Mouse (Mus musculus): Measurements from ENCODE around the gene Wwc2. TPM values are rescaled to one million over a fixed set of nuclear protein-coding genes. Genes with fewer than 3 reads are reported as not detected.

Wwc2 gene
- polyA plus RNA-seq, 1 experiment from 2014 or later = 7.2 TPM

DNA sequence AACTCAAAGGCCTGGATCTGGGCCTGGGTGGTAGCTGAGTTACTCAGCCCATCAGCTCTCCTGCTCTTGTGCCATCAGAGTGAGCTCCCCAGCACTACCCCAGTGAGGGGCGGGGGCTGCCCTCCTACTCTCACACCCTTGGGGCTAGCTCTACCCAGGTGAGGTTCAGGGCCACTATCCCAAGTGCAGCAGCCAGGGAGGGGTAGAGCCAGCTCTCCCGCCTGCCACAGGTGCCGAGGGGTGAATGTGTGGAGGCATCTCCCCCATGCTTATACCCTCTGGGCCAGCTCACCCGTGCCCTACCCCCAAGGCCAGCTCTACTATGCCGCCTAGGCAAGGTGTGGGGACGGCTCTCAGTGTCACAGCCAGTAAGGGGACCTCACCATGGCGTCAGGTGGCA, 75.8 kb downstream of the Wwc2 start:
- H3K9ac ChIP-seq = no peak overlapping the region
- no peaks in the 10 kb centered on the region for H3K9me3 ChIP-seq
- no peaks in the 10 kb centered on the region for H3K36me3 ChIP-seq
- peak; percentile 30; the same call in 1 of the 2 replicates for ATAC-seq (ENCODE audit: low FRiP score, low read depth)
- H3K4me1 ChIP-seq (replicated peaks) = 0 out of 2 replicates have a peak, but pooled peaks cover 5% of the 10 kb centered on the region
- H3K27ac ChIP-seq (replicated peaks) = no peak overlapping the region
- no peak overlapping the region for H3K4me2 ChIP-seq
- 90% methylated on average over 7 of the region's 7 CpGs for WGBS
- no peaks in the 10 kb centered on the region for H3K27me3 ChIP-seq
- no peak overlapping the region for H3K4me3 ChIP-seq

- no peaks in the 10 kb centered on the region for H3K36me3 ChIP-seq
- no peak for ATAC-seq (ENCODE audit: low FRiP score, low read depth)
- H3K4me2 ChIP-seq = no peak overlapping the region
- H3K4me3 ChIP-seq = no peak overlapping the region
- no peak overlapping the region for H3K9ac ChIP-seq
- H3K9me3 ChIP-seq = peaks cover 5% of the 10 kb centered on the region; the same call in 1 of the 2 replicates
- H3K27me3 ChIP-seq = no peaks in the 10 kb centered on the region
- 90% methylated on average over 8 of the region's 8 CpGs for WGBS
- no peak overlapping the region for H3K27ac ChIP-seq (replicated peaks)
- 0 out of 2 replicates have a peak, but pooled peaks cover 5% of the 10 kb centered on the region for H3K4me1 ChIP-seq (replicated peaks)
Measured at GRCm38 (mm10) chr8:47914161-47914560, 76.6 kb downstream of the Wwc2 start.

- H3K4me1 ChIP-seq (replicated peaks) = 0 out of 2 replicates have a peak, but pooled peaks cover 5% of the 10 kb centered on the region
- H3K9ac ChIP-seq = no peak overlapping the region
- H3K27me3 ChIP-seq = no peaks in the 10 kb centered on the region
- whole genome bisulfite sequencing = 83% methylated on average over 9 of the region's 9 CpGs
- ATAC-seq (ENCODE audit: low FRiP score, low read depth) = no peak
- H3K27ac ChIP-seq (replicated peaks) = no peak overlapping the region
- no peak overlapping the region for H3K4me2 ChIP-seq
- H3K36me3 ChIP-seq = no peaks in the 10 kb centered on the region
- H3K9me3 ChIP-seq = peaks cover 5% of the 10 kb centered on the region; the same call in 1 of the 2 replicates
- no peak overlapping the region for H3K4me3 ChIP-seq
Measured at GRCm38 (mm10) chr8:47913621-47914020, 77.1 kb downstream of the Wwc2 start.

DNA sequence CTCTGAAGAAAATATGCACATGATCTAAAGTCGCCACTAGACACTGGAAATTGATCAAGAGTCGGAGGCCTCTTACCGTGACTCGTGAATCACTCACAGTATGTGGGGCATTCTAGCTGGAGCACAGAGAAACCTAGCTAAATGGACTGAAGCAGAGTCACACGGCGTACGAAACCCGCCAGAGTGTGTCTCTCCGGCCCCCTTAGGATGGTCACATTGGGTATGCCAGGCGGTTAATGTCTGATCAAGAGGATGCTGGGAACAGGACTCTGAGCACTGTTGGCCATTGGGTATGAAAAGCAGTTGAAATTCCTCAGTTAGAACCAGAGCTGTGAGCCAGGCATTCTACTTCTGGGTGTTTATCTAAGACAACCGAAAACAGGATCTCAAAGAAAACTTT, 81.0 kb downstream of the Wwc2 start:
- no peaks in the 10 kb centered on the region for H3K27me3 ChIP-seq
- H3K4me3 ChIP-seq = no peak overlapping the region
- 98% methylated on average over 11 of the region's 11 CpGs for WGBS
- H3K36me3 ChIP-seq = no peaks in the 10 kb centered on the region
- no peak overlapping the region for H3K27ac ChIP-seq (replicated peaks)
- H3K9me3 ChIP-seq = peaks cover 5% of the 10 kb centered on the region; the same call in 1 of the 2 replicates
- H3K9ac ChIP-seq = no peak overlapping the region
- ATAC-seq (ENCODE audit: low FRiP score, low read depth) = no peak
- no peaks in the 10 kb centered on the region for H3K4me1 ChIP-seq (replicated peaks)
- no peak overlapping the region for H3K4me2 ChIP-seq

GRCm38 (mm10) chr8:47907056-47907455, 83.7 kb downstream of the Wwc2 start:
- no peaks in the 10 kb centered on the region for H3K36me3 ChIP-seq
- WGBS = 87% methylated on average over 9 of the region's 9 CpGs
- no peak overlapping the region for H3K4me2 ChIP-seq
- no peaks in the 10 kb centered on the region for H3K27me3 ChIP-seq
- no peak overlapping the region for H3K27ac ChIP-seq (replicated peaks)
- H3K9ac ChIP-seq = no peak overlapping the region
- H3K4me1 ChIP-seq (replicated peaks) = no peaks in the 10 kb centered on the region
- peaks cover 5% of the 10 kb centered on the region; the same call in 1 of the 2 replicates for H3K9me3 ChIP-seq
- H3K4me3 ChIP-seq = no peak overlapping the region
- no peak for ATAC-seq (ENCODE audit: low FRiP score, low read depth)

GRCm38 (mm10) chr8:47906142-47906541, 84.6 kb downstream of the Wwc2 start:
- no peak overlapping the region for H3K4me2 ChIP-seq
- H3K36me3 ChIP-seq = no peaks in the 10 kb centered on the region
- H3K9me3 ChIP-seq = peaks cover 5% of the 10 kb centered on the region; the same call in 1 of the 2 replicates
- H3K27ac ChIP-seq (replicated peaks) = no peak overlapping the region
- 97% methylated on average over 9 of the region's 9 CpGs for WGBS
- no peak overlapping the region for H3K4me3 ChIP-seq
- no peaks in the 10 kb centered on the region for H3K27me3 ChIP-seq
- ATAC-seq (ENCODE audit: low FRiP score, low read depth) = no peak
- H3K9ac ChIP-seq = no peak overlapping the region
- no peaks in the 10 kb centered on the region for H3K4me1 ChIP-seq (replicated peaks)

GRCm38 (mm10) chr8:47905256-47905655, 85.5 kb downstream of the Wwc2 start:
- no peak for ATAC-seq (ENCODE audit: low FRiP score, low read depth)
- no peak overlapping the region for H3K9ac ChIP-seq
- no peak overlapping the region for H3K27ac ChIP-seq (replicated peaks)
- no peak overlapping the region for H3K4me3 ChIP-seq
- H3K4me2 ChIP-seq = no peak overlapping the region
- 91% methylated on average over 7 of the region's 7 CpGs for WGBS
- H3K9me3 ChIP-seq = peaks cover 5% of the 10 kb centered on the region; the same call in 1 of the 2 replicates
- H3K36me3 ChIP-seq = no peaks in the 10 kb centered on the region
- no peaks in the 10 kb centered on the region for H3K27me3 ChIP-seq
- H3K4me1 ChIP-seq (replicated peaks) = no peaks in the 10 kb centered on the region

- Histone ChIP-seq H3K9me3 (no peaks in the 10 kb centered on the region), H3K9ac (no peak overlapping the region), H3K36me3 (no peaks in the 10 kb centered on the region), H3K4me1 (replicated peaks) (no peaks in the 10 kb centered on the region), H3K27me3 (no peaks in the 10 kb centered on the region), H3K27ac (replicated peaks) (no peak overlapping the region), H3K4me3 (no peak overlapping the region), H3K4me2 (no peak overlapping the region)
- WGBS = 88% methylated on average over 7 of the region's 7 CpGs
- ATAC-seq (ENCODE audit: low FRiP score, low read depth) = no peak
Measured at GRCm38 (mm10) chr8:47904004-47904403, 86.7 kb downstream of the Wwc2 start.

DNA sequence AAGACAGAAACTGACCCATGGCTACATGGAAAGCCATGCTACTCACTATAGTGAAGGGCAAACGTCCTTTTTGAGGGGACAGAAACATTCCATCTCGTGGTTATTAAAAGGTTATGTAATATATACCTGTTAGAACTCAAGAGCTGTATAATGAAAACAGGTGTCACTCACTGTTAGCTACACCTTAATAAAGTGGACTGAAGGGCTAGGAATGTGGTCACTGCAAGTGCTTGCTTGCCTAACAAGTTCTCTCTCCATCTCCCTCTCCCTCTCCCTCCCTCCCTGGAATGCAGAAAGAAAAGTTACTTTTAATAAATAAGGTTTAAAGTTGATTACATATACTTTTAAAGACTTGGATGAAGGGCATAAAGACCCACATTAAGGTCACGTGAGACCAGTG, 88.0 kb downstream of the Wwc2 start:
- Histone ChIP-seq H3K9ac (no peak overlapping the region), H3K4me2 (no peak overlapping the region), H3K27ac (replicated peaks) (no peak overlapping the region), H3K27me3 (no peaks in the 10 kb centered on the region), H3K36me3 (no peaks in the 10 kb centered on the region), H3K4me3 (no peak overlapping the region), H3K9me3 (no peaks in the 10 kb centered on the region), H3K4me1 (replicated peaks) (no peaks in the 10 kb centered on the region)
- ATAC-seq (ENCODE audit: low FRiP score, low read depth) = no peak
- 91% methylated on average over 3 of the region's 3 CpGs for WGBS

GRCm38 (mm10) chr8:47900361-47900760, 90.4 kb downstream of the Wwc2 start:
- H3K9ac ChIP-seq = no peak overlapping the region
- ATAC-seq (ENCODE audit: low FRiP score, low read depth) = no peak
- H3K27me3 ChIP-seq = no peaks in the 10 kb centered on the region
- no peak overlapping the region for H3K4me2 ChIP-seq
- H3K4me3 ChIP-seq = no peak overlapping the region
- H3K4me1 ChIP-seq (replicated peaks) = no peaks in the 10 kb centered on the region
- 97% methylated on average over 9 of the region's 9 CpGs for WGBS
- H3K27ac ChIP-seq (replicated peaks) = no peak overlapping the region
- H3K36me3 ChIP-seq = no peaks in the 10 kb centered on the region
- no peaks in the 10 kb centered on the region for H3K9me3 ChIP-seq

GRCm38 (mm10) chr8:47899891-47900290, 90.8 kb downstream of the Wwc2 start:
- WGBS = 94% methylated on average over 3 of the region's 3 CpGs
- no peaks in the 10 kb centered on the region for H3K27me3 ChIP-seq
- H3K4me2 ChIP-seq = no peak overlapping the region
- H3K4me1 ChIP-seq (replicated peaks) = no peaks in the 10 kb centered on the region
- ATAC-seq (ENCODE audit: low FRiP score, low read depth) = no peak
- no peak overlapping the region for H3K9ac ChIP-seq
- no peaks in the 10 kb centered on the region for H3K36me3 ChIP-seq
- H3K4me3 ChIP-seq = no peak overlapping the region
- no peaks in the 10 kb centered on the region for H3K9me3 ChIP-seq
- no peak overlapping the region for H3K27ac ChIP-seq (replicated peaks)

DNA sequence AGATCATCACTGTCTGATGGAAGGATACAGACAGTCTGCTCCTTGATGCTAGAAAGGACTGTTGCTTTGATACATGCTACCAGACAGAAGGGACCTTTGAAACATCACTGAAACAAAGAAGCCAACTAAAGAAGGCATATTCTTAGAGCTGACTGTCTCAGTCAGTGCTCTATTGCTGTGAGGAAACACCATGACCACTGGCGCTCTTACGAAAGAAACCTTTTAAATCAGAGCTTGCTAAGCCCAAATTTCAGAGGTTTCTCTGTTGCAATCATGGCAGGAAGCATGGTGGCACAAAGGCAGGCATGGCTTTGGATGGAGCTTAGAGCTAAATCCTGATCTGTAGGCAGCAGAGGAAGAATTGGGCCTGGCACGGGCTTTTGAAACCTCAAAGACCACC, 98.3 kb downstream of the Wwc2 start:
- ATAC-seq (ENCODE audit: low FRiP score, low read depth) = no peak
- Histone ChIP-seq H3K9ac (no peak overlapping the region), H3K4me1 (replicated peaks) (peaks cover 10% of the 10 kb centered on the region; the same call in 1 of the 2 replicates), H3K4me3 (no peak overlapping the region), H3K36me3 (no peaks in the 10 kb centered on the region), H3K27ac (replicated peaks) (no peak overlapping the region), H3K27me3 (no peaks in the 10 kb centered on the region), H3K4me2 (no peak overlapping the region), H3K9me3 (no peaks in the 10 kb centered on the region)
- 97% methylated on average over 3 of the region's 3 CpGs for WGBS

- Histone ChIP-seq H3K4me1 (replicated peaks) (peaks cover 10% of the 10 kb centered on the region; the same call in 1 of the 2 replicates), H3K27me3 (no peaks in the 10 kb centered on the region), H3K36me3 (no peaks in the 10 kb centered on the region), H3K4me3 (no peak overlapping the region), H3K9me3 (no peaks in the 10 kb centered on the region), H3K27ac (replicated peaks) (no peak overlapping the region), H3K4me2 (no peak overlapping the region), H3K9ac (no peak overlapping the region)
- 68% methylated on average over 13 of the region's 13 CpGs for WGBS
- ATAC-seq (ENCODE audit: low FRiP score, low read depth) = no peak
Measured at GRCm38 (mm10) chr8:47891641-47892040, 99.1 kb downstream of the Wwc2 start.

Measured in hindbrain, embryonic 15.5 days (tissue).